Mouse (Mus musculus): ENCODE data around the gene Cux1. TPM values are rescaled to one million over a fixed set of nuclear protein-coding genes. Genes with fewer than 3 reads are reported as not detected.

Gene Cux1
- polyA plus RNA-seq, 1 experiment from 2014 or later, result 117 TPM

DNA sequence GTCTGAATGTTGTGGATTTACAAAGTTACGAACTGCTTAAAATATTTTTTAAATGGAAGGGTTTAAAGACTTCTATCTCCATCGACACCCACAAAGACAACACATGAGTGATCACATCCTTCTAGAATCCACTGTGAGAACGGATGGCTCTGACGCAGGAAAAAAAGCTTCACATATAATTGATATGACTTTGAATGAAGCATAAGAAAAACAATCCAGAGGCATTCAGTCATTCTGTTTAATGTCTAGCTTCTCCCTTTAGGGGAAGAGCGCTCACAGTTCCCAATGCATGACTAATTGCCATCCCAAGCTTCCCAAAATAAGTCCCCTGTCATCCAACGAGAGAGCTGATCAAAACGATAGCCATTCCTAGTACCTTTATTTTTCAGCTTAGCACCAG lies 2.9 kb upstream of the Cux1 start:
- H3K27ac ChIP-seq (ENCODE audit: low read length), result no peak overlapping the region
- no peak overlapping the region for H3K9ac ChIP-seq (ENCODE audit: low read length)
- H3K36me3 ChIP-seq (ENCODE audit: control insufficient read depth, insufficient read depth, low read length), result no peaks in the 10 kb centered on the region
- no peak overlapping the region for H3K4me2 ChIP-seq (ENCODE audit: low read depth, low read length)
- WGBS, result 51% methylated on average over 7 of the region's 7 CpGs
- peaks cover 17% of the 10 kb centered on the region for H3K27me3 ChIP-seq (ENCODE audit: control insufficient read depth, insufficient read depth, low read depth, low read length)
- ATAC-seq (ENCODE audit: low read depth), result no peak
- no peak overlapping the region for H3K4me3 ChIP-seq (ENCODE audit: low read length)
- H3K4me1 ChIP-seq (replicated peaks; ENCODE audit: control insufficient read depth, insufficient read depth, low read length), result no peaks in the 10 kb centered on the region; the same call in 1 of the 2 replicates
- no peaks in the 10 kb centered on the region for H3K9me3 ChIP-seq (ENCODE audit: control insufficient read depth, low read length)

DNA sequence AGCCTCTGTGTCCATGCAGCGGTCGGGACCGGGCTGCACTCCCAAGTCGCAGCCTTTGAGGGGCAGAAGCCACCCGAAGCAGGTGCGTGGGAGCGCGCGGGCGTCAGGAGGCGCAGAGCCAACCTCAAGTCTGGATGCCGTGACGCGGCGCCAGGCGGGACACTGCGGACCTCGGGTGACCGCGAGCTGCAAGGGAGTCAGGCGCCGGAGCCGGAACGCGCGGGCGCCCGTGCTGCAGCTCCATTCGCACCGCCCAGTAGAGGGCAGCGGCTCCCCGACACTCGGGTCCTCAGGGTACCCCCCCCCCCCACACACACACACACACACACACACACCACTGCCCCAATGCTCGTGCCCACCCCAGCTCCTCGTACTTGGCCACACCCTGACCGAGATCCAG lies 1.5 kb upstream of the Cux1 start:
- Histone ChIP-seq H3K27ac (ENCODE audit: low read length) (no peak overlapping the region), H3K36me3 (ENCODE audit: control insufficient read depth, insufficient read depth, low read length) (no peaks in the 10 kb centered on the region), H3K27me3 (ENCODE audit: control insufficient read depth, insufficient read depth, low read depth, low read length) (peaks cover 17% of the 10 kb centered on the region), H3K9me3 (ENCODE audit: control insufficient read depth, low read length) (no peaks in the 10 kb centered on the region), H3K4me3 (ENCODE audit: low read length) (peak overlapping the region; percentile 98), H3K4me2 (ENCODE audit: low read depth, low read length) (peak overlapping the region; percentile 99), H3K9ac (ENCODE audit: low read length) (peak overlapping the region; percentile 71), H3K4me1 (replicated peaks; ENCODE audit: control insufficient read depth, insufficient read depth, low read length) (peaks cover 4% of the 10 kb centered on the region)
- under 1% methylated on average over 25 of the region's 36 CpGs for WGBS
- ATAC-seq (ENCODE audit: low read depth), result peak; percentile 21

DNA sequence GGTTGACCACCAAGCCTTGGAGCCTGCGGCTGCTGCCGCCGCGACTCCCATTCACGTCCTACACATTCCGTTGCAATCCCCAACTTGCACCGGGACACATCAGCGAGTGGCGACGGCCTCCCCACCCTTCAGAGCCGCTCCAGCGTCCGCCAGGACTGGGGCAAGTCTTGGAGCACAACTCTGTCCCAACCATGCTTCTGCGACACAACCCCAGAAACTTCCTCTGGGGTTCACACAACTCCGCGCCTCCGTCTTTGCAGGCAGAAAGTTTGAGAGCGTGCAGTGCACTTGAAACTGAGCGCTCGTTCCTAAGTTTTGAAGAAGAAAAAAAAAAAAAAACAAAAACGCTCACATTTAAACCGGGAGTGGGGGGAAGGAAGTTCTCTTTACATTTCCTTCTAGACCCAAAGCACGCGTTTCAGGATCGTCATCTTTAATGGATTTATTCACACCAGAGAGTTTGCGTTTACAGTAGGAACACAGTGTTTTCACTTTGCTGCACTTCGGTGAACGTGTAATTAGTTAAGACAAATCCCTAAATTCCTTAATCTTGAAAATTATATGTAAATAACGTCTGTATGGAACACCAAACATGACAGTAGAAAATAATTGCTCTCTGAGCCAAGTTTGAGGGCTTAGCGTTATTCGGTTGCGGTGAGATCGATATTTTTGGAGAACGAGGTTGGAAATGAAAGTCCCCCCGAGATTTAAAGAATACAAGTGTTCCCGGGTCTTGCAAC lies 906 bp upstream of the Cux1 start:
- Histone ChIP-seq H3K9ac (ENCODE audit: low read length) (peak overlapping the region; percentile 97), H3K36me3 (ENCODE audit: control insufficient read depth, insufficient read depth, low read length) (no peaks in the 10 kb centered on the region), H3K9me3 (ENCODE audit: control insufficient read depth, low read length) (no peaks in the 10 kb centered on the region), H3K4me2 (ENCODE audit: low read depth, low read length) (peak overlapping the region; percentile 99), H3K27me3 (ENCODE audit: control insufficient read depth, insufficient read depth, low read depth, low read length) (peaks cover 17% of the 10 kb centered on the region), H3K27ac (ENCODE audit: low read length) (peak overlapping the region; percentile 94), H3K4me3 (ENCODE audit: low read length) (peak overlapping the region; percentile 98), H3K4me1 (replicated peaks; ENCODE audit: control insufficient read depth, insufficient read depth, low read length) (peaks cover 10% of the 10 kb centered on the region)
- ATAC-seq (ENCODE audit: low read depth), result peak; percentile 1; the same call in 1 of the 2 replicates
- WGBS, result under 1% methylated on average over 36 of the region's 36 CpGs

DNA sequence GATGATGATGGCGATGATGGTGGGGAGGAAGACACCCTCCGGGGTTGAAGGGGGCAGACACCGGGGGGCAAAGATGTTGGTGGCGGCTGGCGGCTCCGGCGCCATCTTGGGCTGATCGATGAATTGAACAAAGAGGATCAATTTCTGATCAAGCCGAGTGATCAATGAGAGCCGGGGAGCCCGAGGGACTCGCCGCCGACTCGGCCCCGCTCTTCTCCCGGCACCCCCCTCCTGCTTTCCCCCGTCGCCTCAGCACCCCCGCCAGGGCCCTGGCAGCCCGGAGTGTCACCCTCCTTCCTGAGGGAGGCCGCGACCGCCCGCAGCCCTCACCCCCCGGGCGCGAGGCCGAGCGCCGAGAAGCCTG lies 496 bp downstream of the Cux1 start:
- H3K4me3 ChIP-seq (ENCODE audit: low read length), result peak overlapping the region; percentile 98
- no peaks in the 10 kb centered on the region for H3K9me3 ChIP-seq (ENCODE audit: control insufficient read depth, low read length)
- 0% methylated on average over 31 of the region's 31 CpGs for WGBS
- peaks cover 17% of the 10 kb centered on the region for H3K27me3 ChIP-seq (ENCODE audit: control insufficient read depth, insufficient read depth, low read depth, low read length)
- H3K4me1 ChIP-seq (replicated peaks; ENCODE audit: control insufficient read depth, insufficient read depth, low read length), result peaks cover 18% of the 10 kb centered on the region
- peak overlapping the region; percentile 94 for H3K27ac ChIP-seq (ENCODE audit: low read length)
- no peaks in the 10 kb centered on the region for H3K36me3 ChIP-seq (ENCODE audit: control insufficient read depth, insufficient read depth, low read length)
- peak overlapping the region; percentile 97 for H3K9ac ChIP-seq (ENCODE audit: low read length)
- peak; percentile 64 for ATAC-seq (ENCODE audit: low read depth)
- peak overlapping the region; percentile 70 for H3K4me2 ChIP-seq (ENCODE audit: low read depth, low read length)

DNA sequence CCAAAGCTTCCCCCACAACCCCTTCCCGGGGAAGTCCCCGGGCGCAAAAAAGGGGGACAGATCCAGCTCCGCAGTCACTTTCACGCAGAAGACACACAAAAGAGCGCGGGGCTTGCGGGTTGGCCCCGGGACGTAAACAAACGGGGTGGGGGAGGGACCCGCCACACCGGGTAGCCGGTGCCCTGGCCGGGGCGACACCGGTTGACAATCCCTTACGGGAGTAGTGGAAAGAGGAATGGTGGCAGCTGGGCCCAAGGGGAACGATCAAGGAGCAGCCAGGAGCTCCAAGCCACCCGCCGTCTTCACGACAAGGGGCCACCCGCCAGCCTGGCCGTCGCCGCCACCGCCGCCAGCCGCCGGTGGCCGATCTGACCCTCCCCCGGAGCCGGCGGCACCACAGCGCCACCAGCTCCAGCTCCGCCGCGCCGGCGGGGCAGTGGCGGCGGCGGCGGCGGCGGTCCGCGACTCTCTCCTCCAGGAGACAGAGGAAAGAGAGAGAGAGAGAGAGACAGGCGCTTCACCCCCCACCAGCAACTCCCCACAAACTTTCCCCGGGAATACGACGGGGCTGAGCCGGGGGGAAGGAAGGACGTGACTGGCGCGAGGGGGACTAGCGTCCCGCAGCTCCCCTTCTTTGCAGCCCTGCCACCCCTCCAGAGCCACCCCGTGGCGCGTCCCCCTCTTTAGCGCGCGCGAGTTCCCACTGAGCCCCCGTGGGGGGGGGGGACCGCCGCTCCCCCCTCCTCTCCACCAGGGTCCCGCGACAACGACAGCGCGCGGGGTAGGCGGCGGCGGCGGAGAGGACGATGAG lies 1.1 kb downstream of the Cux1 start:
- Histone ChIP-seq H3K9me3 (ENCODE audit: control insufficient read depth, low read length) (no peaks in the 10 kb centered on the region), H3K27ac (ENCODE audit: low read length) (peak overlapping the region; percentile 94), H3K4me1 (replicated peaks; ENCODE audit: control insufficient read depth, insufficient read depth, low read length) (peaks cover 18% of the 10 kb centered on the region), H3K27me3 (ENCODE audit: control insufficient read depth, insufficient read depth, low read depth, low read length) (peaks cover 15% of the 10 kb centered on the region), H3K4me2 (ENCODE audit: low read depth, low read length) (peak overlapping the region; percentile 70), H3K4me3 (ENCODE audit: low read length) (peak overlapping the region; percentile 98), H3K36me3 (ENCODE audit: control insufficient read depth, insufficient read depth, low read length) (no peaks in the 10 kb centered on the region), H3K9ac (ENCODE audit: low read length) (peak overlapping the region; percentile 97)
- peak; percentile 29; the same call in 1 of the 2 replicates for ATAC-seq (ENCODE audit: low read depth)
- under 1% methylated on average over 54 of the region's 79 CpGs for WGBS

DNA sequence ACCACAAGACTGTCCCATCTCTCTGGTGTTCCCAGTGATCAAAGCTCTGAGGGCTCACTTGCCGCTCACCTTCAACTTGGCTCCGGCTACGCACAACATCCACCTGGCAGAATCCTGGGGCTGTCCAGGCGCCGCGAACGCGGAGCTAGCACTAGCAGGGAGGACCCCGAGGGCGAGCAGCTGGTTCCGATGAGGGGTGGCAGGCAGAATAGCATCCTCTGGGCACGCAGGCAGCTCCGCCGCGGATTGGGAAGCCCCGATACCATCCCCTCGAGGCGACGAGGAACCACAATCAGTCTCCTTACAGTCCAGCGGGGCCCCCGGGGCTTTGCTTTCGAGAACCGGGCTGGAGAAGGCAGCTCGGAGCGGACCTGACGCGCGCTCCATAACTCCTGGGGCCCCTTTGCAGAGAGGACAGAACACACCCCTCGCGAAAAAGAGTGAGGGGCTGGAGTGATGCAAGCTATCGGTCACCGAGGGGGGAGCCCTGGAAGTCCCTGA lies 1.9 kb downstream of the Cux1 start:
- H3K9ac ChIP-seq (ENCODE audit: low read length), result peak overlapping the region; percentile 97
- H3K9me3 ChIP-seq (ENCODE audit: control insufficient read depth, low read length), result no peaks in the 10 kb centered on the region
- no peaks in the 10 kb centered on the region for H3K36me3 ChIP-seq (ENCODE audit: control insufficient read depth, insufficient read depth, low read length)
- H3K4me3 ChIP-seq (ENCODE audit: low read length), result peak overlapping the region; percentile 98
- WGBS, result 2% methylated on average over 32 of the region's 32 CpGs
- H3K4me1 ChIP-seq (replicated peaks; ENCODE audit: control insufficient read depth, insufficient read depth, low read length), result peaks cover 22% of the 10 kb centered on the region
- peak overlapping the region; percentile 94 for H3K27ac ChIP-seq (ENCODE audit: low read length)
- peak overlapping the region; percentile 70 for H3K4me2 ChIP-seq (ENCODE audit: low read depth, low read length)
- ATAC-seq (ENCODE audit: low read depth), result no peak
- H3K27me3 ChIP-seq (ENCODE audit: control insufficient read depth, insufficient read depth, low read depth, low read length), result peaks cover 10% of the 10 kb centered on the region

DNA sequence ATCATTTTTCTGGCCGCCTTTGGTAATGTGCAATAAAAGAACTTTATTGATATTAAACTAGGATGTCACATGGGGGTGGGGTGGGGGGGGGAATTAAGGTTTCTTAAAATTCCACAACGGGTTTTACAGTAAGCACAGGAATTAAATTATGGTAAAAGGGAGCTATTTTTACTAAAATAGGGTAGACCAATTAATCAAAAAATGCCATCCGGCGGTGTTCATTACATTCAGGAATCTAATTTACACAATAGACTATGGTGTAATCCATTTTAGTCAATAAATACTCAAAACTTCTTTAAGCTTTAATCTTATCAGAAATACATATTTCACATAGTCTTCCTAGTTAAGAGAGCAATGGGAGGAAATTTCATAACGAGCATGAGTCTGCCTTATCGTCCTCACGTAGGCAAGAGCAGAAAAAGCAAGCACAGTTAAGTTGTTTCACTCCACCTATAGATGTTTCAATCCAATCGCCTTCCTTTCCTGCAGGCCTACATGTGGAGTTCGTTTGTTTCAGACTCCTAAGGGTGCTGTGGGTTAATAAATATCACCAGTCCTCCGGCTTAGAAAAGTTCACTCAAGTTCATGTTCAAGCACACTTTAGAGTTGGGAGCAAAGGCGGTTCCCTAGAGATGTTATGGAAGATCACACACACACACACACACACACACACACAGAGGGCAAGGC lies 2.5 kb downstream of the Cux1 start:
- Histone ChIP-seq H3K9me3 (ENCODE audit: control insufficient read depth, low read length) (no peaks in the 10 kb centered on the region), H3K4me3 (ENCODE audit: low read length) (peak overlapping the region; percentile 98), H3K4me2 (ENCODE audit: low read depth, low read length) (peak overlapping the region; percentile 70), H3K27ac (ENCODE audit: low read length) (peak overlapping the region; percentile 94), H3K9ac (ENCODE audit: low read length) (peak overlapping the region; percentile 97), H3K27me3 (ENCODE audit: control insufficient read depth, insufficient read depth, low read depth, low read length) (peaks cover 4% of the 10 kb centered on the region), H3K36me3 (ENCODE audit: control insufficient read depth, insufficient read depth, low read length) (no peaks in the 10 kb centered on the region), H3K4me1 (replicated peaks; ENCODE audit: control insufficient read depth, insufficient read depth, low read length) (peaks cover 22% of the 10 kb centered on the region)
- ATAC-seq (ENCODE audit: low read depth), result no peak
- 24% methylated on average over 11 of the region's 11 CpGs for WGBS

DNA sequence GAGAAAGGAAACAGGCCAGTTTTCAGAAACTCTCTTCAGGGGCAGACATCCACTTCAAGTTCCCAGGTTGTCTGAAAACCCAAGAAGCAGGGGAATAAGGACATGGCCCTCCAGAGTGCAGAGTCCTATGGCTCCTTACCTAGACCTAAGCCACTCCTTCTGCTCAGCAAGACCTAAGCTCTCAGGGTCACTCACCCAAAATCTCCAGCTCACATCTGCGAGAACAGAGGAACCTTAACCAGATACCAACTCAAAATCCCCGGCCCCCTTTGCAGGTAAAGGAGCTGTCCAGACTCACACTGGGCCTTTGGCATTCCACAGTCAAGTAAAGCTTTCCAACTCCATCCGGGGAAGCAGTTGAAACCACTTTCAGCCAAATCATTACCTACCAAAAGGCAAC lies 3.3 kb downstream of the Cux1 start:
- Histone ChIP-seq H3K27me3 (ENCODE audit: control insufficient read depth, insufficient read depth, low read depth, low read length) (peaks cover under 1% of the 10 kb centered on the region), H3K36me3 (ENCODE audit: control insufficient read depth, insufficient read depth, low read length) (no peaks in the 10 kb centered on the region), H3K4me1 (replicated peaks; ENCODE audit: control insufficient read depth, insufficient read depth, low read length) (peaks cover 28% of the 10 kb centered on the region), H3K27ac (ENCODE audit: low read length) (peak overlapping the region; percentile 36; the same call in 1 of the 2 replicates), H3K4me2 (ENCODE audit: low read depth, low read length) (peak overlapping the region; percentile 33), H3K9me3 (ENCODE audit: control insufficient read depth, low read length) (no peaks in the 10 kb centered on the region), H3K9ac (ENCODE audit: low read length) (peak overlapping the region; percentile 41; the same call in 1 of the 2 replicates), H3K4me3 (ENCODE audit: low read length) (peak overlapping the region; percentile 18; the same call in 1 of the 2 replicates)
- WGBS, result 51% methylated on average over 3 of the region's 3 CpGs
- no peak for ATAC-seq (ENCODE audit: low read depth)

All from lung, embryonic 16.5 days (tissue).